Mouse (Mus musculus): ENCODE measurements around the gene Gm4737.
"Not testable (repeated sequence)": the region's sequence is repeated elsewhere in the genome, so short reads cannot be mapped to it uniquely, and the experiment has no call there.

Gene Gm4737

GRCm38 (mm10) chr16:46154832-46155231 lies at the start of gene Gm4737:
Gene Gm4737 (minus strand): TSS chr16:46155077.
- not testable (repeated sequence) for DNase-seq (ENCODE audit: low spot score)

- DNase-seq (ENCODE audit: low spot score), result no peak
Measured at GRCm38 (mm10) chr16:46195792-46196191, 40.9 kb upstream of the Gm4737 start.

GRCm38 (mm10) chr16:46183096-46183495 lies 28.2 kb upstream of the Gm4737 start:
- no peak for DNase-seq (ENCODE audit: low spot score)

GRCm38 (mm10) chr16:46178121-46178801 lies 23.4 kb upstream of the Gm4737 start:
- DNase-seq (ENCODE audit: low spot score), result no peak

- DNase-seq (ENCODE audit: low spot score), result no peak
Measured at GRCm38 (mm10) chr16:46173039-46173438, 18.2 kb upstream of the Gm4737 start.

GRCm38 (mm10) chr16:46166971-46167370 lies 12.1 kb upstream of the Gm4737 start:
- no peak for DNase-seq (ENCODE audit: low spot score)

- no peak for DNase-seq (ENCODE audit: low spot score)
Measured at GRCm38 (mm10) chr16:46165305-46165704, 10.4 kb upstream of the Gm4737 start.

GRCm38 (mm10) chr16:46151141-46151540 lies 3.7 kb downstream of the Gm4737 start:
- no peak for DNase-seq (ENCODE audit: low spot score)

- no peak for DNase-seq (ENCODE audit: low spot score)
Measured at GRCm38 (mm10) chr16:46148661-46149341, 6.1 kb downstream of the Gm4737 start.

- DNase-seq (ENCODE audit: low spot score), result no peak
Measured at GRCm38 (mm10) chr16:46146962-46147361, 7.9 kb downstream of the Gm4737 start.

GRCm38 (mm10) chr16:46122238-46122637 lies 32.6 kb downstream of the Gm4737 start:
- DNase-seq (ENCODE audit: low spot score), result no peak

GRCm38 (mm10) chr16:46121420-46121819 lies 33.5 kb downstream of the Gm4737 start:
- no peak for DNase-seq (ENCODE audit: low spot score)

- no peak for DNase-seq (ENCODE audit: low spot score)
Measured at GRCm38 (mm10) chr16:46120607-46121006, 34.3 kb downstream of the Gm4737 start.

- DNase-seq (ENCODE audit: low spot score), result no peak
Measured at GRCm38 (mm10) chr16:46120020-46120419, 34.9 kb downstream of the Gm4737 start, which contains the start of gene Cd96. Gene Cd96 (minus strand): TSS chr16:46120251.

GRCm38 (mm10) chr16:46117645-46118044 lies 37.2 kb downstream of the Gm4737 start:
- no peak for DNase-seq (ENCODE audit: low spot score)

- no peak for DNase-seq (ENCODE audit: low spot score)
Measured at GRCm38 (mm10) chr16:46114727-46115126, 40.1 kb downstream of the Gm4737 start.

GRCm38 (mm10) chr16:46109536-46109935 lies 45.3 kb downstream of the Gm4737 start:
- no peak for DNase-seq (ENCODE audit: low spot score)

GRCm38 (mm10) chr16:46107431-46107830 lies 47.4 kb downstream of the Gm4737 start:
- no peak for DNase-seq (ENCODE audit: low spot score)

- DNase-seq (ENCODE audit: low spot score), result no peak
Measured at GRCm38 (mm10) chr16:46104491-46104890, 50.4 kb downstream of the Gm4737 start.
